Mouse (Mus musculus) embryonic facial prominence, embryonic 12.5 days (tissue): ENCODE measurements at regions not wholly inside any gene's neighbourhood (a gene's known extent, or its start where the extent isn't known, plus 50 kb on each side); places are given as distances from the start of the nearest gene placed in this dataset.

Source experiments
- ATAC-seq: fragments of 200-750 bp; cut with Nextera tagmentation; 2 replicates; pipeline ENCODE4 v1.8.0; 2017; ENCODE audit not compliant: insufficient number of reproducible peaks, insufficient read depth, low FRiP score, low TSS enrichment
- H3K27ac ChIP-seq: fragments of 300-500 bp; sonication (generic); 2 replicates; pipeline ENCODE4 v1.5.1; 2016; ENCODE audit warnings: mild to moderate bottlenecking
- H3K27me3 ChIP-seq: fragments of 300-500 bp; sonication (generic); 2 replicates; pipeline ENCODE4 v1.6.1; 2016; ENCODE audit warnings: mild to moderate bottlenecking, moderate library complexity
- H3K36me3 ChIP-seq: fragments of 300-500 bp; sonication (generic); 2 replicates; pipeline ENCODE4 v1.6.1; 2016; ENCODE audit warnings: mild to moderate bottlenecking
- H3K4me1 ChIP-seq: fragments of 300-500 bp; sonication (generic); 2 replicates; pipeline ENCODE4 v1.6.1; 2016
- H3K4me2 ChIP-seq: fragments of 300-500 bp; sonication (generic); replicated peaks from 2 replicates; pipeline ENCODE4 v1.6.1; 2016; ENCODE audit warnings: mild to moderate bottlenecking, moderate library complexity
- H3K4me3 ChIP-seq: fragments of 300-500 bp; sonication (generic); 2 replicates; pipeline ENCODE4 v1.5.1; 2016; ENCODE audit warnings: mild to moderate bottlenecking
- H3K9ac ChIP-seq: fragments of 300-500 bp; sonication (generic); 2 replicates; pipeline ENCODE4 v1.6.1; 2016; ENCODE audit warnings: mild to moderate bottlenecking, moderate library complexity
- H3K9me3 ChIP-seq: fragments of 300-500 bp; sonication (generic); 2 replicates; pipeline ENCODE4 v1.6.1; 2016; ENCODE audit warnings: mild to moderate bottlenecking, moderate library complexity
- WGBS: fragments of 180-500 bp; shearing (Covaris S2); methylation state at CpG from one replicate; pipeline ENCODE4 v1.1.7; 2016; 5-methylcytosine and 5-hydroxymethylcytosine counted together

- H3K36me3 ChIP-seq: no peaks in the 10 kb centered on the region
- H3K9ac ChIP-seq: no peak overlapping the region
- H3K4me2 ChIP-seq: no peak overlapping the region
- no peak overlapping the region for H3K4me3 ChIP-seq
- ATAC-seq: no peak
- H3K27ac ChIP-seq: no peak overlapping the region
- H3K9me3 ChIP-seq: no peaks in the 10 kb centered on the region
- H3K4me1 ChIP-seq: no peaks in the 10 kb centered on the region
- 71% methylated on average over 5 of the region's 5 CpGs for WGBS
- H3K27me3 ChIP-seq: no peaks in the 10 kb centered on the region
Observed at GRCm38 (mm10) chr8:127759906-127760305, 598.5 kb upstream of the Nrp1 start.

GRCm38 (mm10) chr8:127765199-127765598 lies 593.2 kb upstream of the Nrp1 start:
- H3K4me3 ChIP-seq: no peak overlapping the region
- no peaks in the 10 kb centered on the region for H3K4me1 ChIP-seq
- H3K27me3 ChIP-seq: no peaks in the 10 kb centered on the region
- H3K4me2 ChIP-seq: no peak overlapping the region
- no peak overlapping the region for H3K27ac ChIP-seq
- WGBS: 88% methylated on average over 5 of the region's 5 CpGs
- H3K9me3 ChIP-seq: no peaks in the 10 kb centered on the region
- H3K9ac ChIP-seq: no peak overlapping the region
- no peak for ATAC-seq
- H3K36me3 ChIP-seq: no peaks in the 10 kb centered on the region

DNA sequence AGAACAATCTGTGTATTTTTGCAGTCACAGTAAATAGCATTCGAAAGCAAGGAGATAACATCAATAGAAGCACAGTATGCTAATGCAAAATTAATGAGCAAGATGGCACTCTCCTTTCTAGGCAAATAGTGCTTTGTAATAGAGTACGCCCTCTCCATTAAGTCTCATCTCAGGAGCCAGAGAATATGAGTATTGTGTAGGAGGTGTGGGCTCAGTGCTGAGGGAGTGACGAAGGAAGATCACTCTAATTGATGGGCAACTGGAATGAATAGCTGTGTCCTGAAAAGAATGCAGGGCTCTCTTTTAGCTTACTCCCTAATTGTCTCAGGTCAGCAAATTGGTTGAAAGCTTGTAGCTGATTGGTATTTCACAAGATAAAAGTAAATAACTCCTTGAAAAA lies 590.1 kb upstream of the Nrp1 start:
- no peaks in the 10 kb centered on the region for H3K36me3 ChIP-seq
- H3K4me2 ChIP-seq: no peak overlapping the region
- H3K9me3 ChIP-seq: no peaks in the 10 kb centered on the region
- H3K4me3 ChIP-seq: no peak overlapping the region
- H3K27me3 ChIP-seq: no peaks in the 10 kb centered on the region
- H3K9ac ChIP-seq: no peak overlapping the region
- 55% methylated on average over 3 of the region's 3 CpGs for WGBS
- ATAC-seq: no peak
- no peak overlapping the region for H3K27ac ChIP-seq
- H3K4me1 ChIP-seq: no peaks in the 10 kb centered on the region

DNA sequence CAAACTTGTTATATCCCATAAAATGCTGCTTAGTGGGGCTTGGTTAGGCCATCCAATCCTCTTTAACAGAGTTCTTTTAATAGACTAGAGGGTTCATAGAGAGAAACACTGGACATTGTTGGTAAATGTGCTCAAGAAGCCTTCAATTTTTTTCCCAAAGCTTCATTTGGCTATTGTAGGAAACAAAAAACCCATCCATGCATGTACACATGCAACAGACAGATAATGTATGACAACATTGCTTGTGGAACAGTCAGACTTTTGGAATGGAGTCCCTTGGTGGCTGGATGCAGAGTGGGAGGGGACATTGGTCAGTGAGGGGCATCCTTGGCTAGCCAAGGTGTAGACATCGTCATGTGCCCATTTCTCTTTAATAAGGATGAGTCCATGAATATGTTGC lies 588.8 kb upstream of the Nrp1 start:
- WGBS: 94% methylated on average over 1 of the region's 1 CpGs
- Histone ChIP-seq H3K27ac (no peak overlapping the region), H3K4me3 (no peak overlapping the region), H3K9me3 (no peaks in the 10 kb centered on the region), H3K36me3 (no peaks in the 10 kb centered on the region), H3K4me1 (peaks cover 3% of the 10 kb centered on the region; the same call in 1 of the 2 replicates), H3K9ac (no peak overlapping the region), H3K27me3 (no peaks in the 10 kb centered on the region), H3K4me2 (no peak overlapping the region)
- ATAC-seq: no peak

GRCm38 (mm10) chr8:127771781-127772180 lies 586.6 kb upstream of the Nrp1 start:
- Histone ChIP-seq H3K9ac (no peak overlapping the region), H3K36me3 (no peaks in the 10 kb centered on the region), H3K27me3 (no peaks in the 10 kb centered on the region), H3K4me1 (peaks cover 6% of the 10 kb centered on the region; the same call in 1 of the 2 replicates), H3K4me3 (no peak overlapping the region), H3K4me2 (no peak overlapping the region), H3K9me3 (no peaks in the 10 kb centered on the region), H3K27ac (no peak overlapping the region)
- ATAC-seq: no peak
- whole genome bisulfite sequencing: 58% methylated on average over 1 of the region's 1 CpGs

DNA sequence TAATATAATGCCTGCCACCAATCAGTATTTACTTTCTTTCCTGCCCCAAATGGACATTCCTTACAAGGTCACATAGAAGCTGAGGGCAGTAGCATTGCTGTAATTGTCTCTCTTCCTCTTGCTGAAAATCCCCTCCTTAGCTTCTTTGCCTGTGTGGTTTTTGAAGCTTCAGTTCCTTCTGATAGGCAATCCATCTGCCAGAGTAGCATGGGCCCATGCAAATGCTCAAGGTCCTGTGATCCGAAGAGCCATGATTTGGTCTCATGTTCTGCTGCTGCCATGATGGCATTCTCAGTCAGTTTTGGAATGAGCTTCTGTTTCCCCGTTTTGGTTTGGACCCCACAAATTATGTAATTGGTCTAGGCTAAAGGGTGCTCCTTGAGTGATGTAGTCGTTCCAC lies 586.0 kb upstream of the Nrp1 start:
- Histone ChIP-seq H3K4me1 (peaks cover 6% of the 10 kb centered on the region; the same call in 1 of the 2 replicates), H3K4me3 (no peak overlapping the region), H3K27me3 (no peaks in the 10 kb centered on the region), H3K4me2 (no peak overlapping the region), H3K36me3 (no peaks in the 10 kb centered on the region), H3K27ac (no peak overlapping the region), H3K9ac (no peak overlapping the region), H3K9me3 (no peaks in the 10 kb centered on the region)
- WGBS: 94% methylated on average over 3 of the region's 3 CpGs
- no peak for ATAC-seq

GRCm38 (mm10) chr8:127772917-127773316 lies 585.5 kb upstream of the Nrp1 start:
- Histone ChIP-seq H3K27me3 (no peaks in the 10 kb centered on the region), H3K9me3 (no peaks in the 10 kb centered on the region), H3K4me2 (no peak overlapping the region), H3K4me3 (no peak overlapping the region), H3K4me1 (peaks cover 6% of the 10 kb centered on the region; the same call in 1 of the 2 replicates), H3K9ac (no peak overlapping the region), H3K27ac (no peak overlapping the region), H3K36me3 (no peaks in the 10 kb centered on the region)
- 94% methylated on average over 2 of the region's 2 CpGs for WGBS
- no peak for ATAC-seq

DNA sequence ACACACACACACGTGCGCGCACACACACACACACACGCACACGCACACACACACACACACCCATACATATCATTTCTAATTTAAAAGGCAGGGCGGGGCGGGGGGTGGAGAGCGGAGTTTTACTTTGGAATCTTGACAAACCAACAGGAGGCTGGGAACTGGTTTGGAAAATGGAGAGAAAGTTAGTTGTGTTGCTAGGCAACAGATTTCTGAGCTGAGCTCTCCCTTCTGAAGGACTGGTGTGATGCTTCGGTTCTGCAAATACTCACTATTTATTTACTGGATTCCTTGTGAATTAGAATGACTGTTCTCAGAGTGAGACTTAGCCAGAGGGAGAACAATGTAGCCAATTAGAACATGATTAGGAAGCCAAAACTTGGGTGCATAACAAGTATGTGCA lies 583.8 kb upstream of the Nrp1 start:
- ATAC-seq: no peak
- H3K27ac ChIP-seq: no peak overlapping the region
- H3K27me3 ChIP-seq: no peaks in the 10 kb centered on the region
- no peaks in the 10 kb centered on the region for H3K9me3 ChIP-seq
- no peak overlapping the region for H3K4me3 ChIP-seq
- H3K9ac ChIP-seq: no peak overlapping the region
- H3K4me1 ChIP-seq: peaks cover 6% of the 10 kb centered on the region; the same call in 1 of the 2 replicates
- WGBS: 81% methylated on average over 9 of the region's 9 CpGs
- H3K36me3 ChIP-seq: no peaks in the 10 kb centered on the region
- no peak overlapping the region for H3K4me2 ChIP-seq

GRCm38 (mm10) chr8:127775160-127775559 lies 583.2 kb upstream of the Nrp1 start:
- 15% methylated on average over 1 of the region's 1 CpGs for WGBS
- H3K9ac ChIP-seq: no peak overlapping the region
- H3K27me3 ChIP-seq: no peaks in the 10 kb centered on the region
- no peak for ATAC-seq
- H3K9me3 ChIP-seq: no peaks in the 10 kb centered on the region
- H3K36me3 ChIP-seq: no peaks in the 10 kb centered on the region
- no peak overlapping the region for H3K27ac ChIP-seq
- H3K4me2 ChIP-seq: no peak overlapping the region
- no peak overlapping the region for H3K4me3 ChIP-seq
- peaks cover 6% of the 10 kb centered on the region; the same call in 1 of the 2 replicates for H3K4me1 ChIP-seq

DNA sequence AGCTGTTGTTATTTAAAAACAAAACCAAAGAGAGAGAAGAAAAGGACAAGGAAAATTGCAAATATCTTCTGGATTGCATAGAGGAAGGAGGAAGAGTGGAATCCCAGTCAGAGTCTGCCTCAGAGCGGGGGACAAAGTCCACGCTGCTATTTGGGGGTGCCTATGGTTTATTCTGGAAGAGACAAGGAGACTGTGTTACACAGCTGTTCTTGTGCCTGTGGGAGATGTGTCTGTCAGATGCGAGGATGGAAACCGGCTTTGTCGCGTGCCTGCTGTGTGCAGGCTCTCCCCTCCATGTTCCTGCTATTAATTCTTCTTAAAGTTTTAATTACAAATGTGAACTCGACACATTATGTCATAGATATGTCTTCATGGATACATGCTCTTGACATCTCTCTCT lies 582.7 kb upstream of the Nrp1 start:
- H3K4me1 ChIP-seq: peaks cover 6% of the 10 kb centered on the region; the same call in 1 of the 2 replicates
- no peaks in the 10 kb centered on the region for H3K27me3 ChIP-seq
- WGBS: 37% methylated on average over 7 of the region's 7 CpGs
- no peak overlapping the region for H3K9ac ChIP-seq
- ATAC-seq: no peak
- no peaks in the 10 kb centered on the region for H3K9me3 ChIP-seq
- no peak overlapping the region for H3K4me3 ChIP-seq
- H3K36me3 ChIP-seq: no peaks in the 10 kb centered on the region
- no peak overlapping the region for H3K27ac ChIP-seq
- no peak overlapping the region for H3K4me2 ChIP-seq

DNA sequence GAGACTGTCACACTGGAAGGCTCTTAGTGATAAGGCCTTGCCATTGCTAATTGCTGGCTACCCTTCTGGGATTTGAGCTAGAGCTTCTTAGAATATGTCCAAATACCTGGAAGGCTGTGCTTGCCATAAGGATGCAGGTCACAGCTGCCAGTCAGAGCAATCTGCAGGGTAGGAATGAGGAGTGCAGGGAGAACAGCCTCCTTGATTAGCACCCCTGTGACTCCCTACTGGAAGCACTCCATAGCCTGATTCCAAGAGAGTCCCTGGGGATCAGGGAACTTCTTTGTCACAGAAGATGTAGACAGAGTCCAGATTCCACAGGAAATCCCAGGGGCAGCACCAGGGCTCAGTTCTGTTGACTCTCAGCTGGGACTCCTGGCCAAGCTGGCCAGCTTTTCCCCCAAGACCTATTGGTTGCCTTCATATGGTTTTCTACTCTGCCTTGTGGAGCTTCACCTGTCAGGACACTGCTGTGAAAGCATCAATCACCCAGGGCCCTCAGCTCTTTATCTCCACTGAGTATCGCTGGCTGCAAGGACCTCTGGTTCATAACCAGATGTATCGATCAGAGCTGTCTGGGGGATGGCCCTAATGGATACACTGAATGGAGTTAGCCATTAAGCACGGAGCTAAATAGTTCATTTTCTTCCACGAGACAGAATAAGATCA lies 579.9 kb upstream of the Nrp1 start:
- WGBS: 77% methylated on average over 4 of the region's 4 CpGs
- Histone ChIP-seq H3K27ac (no peak overlapping the region), H3K9ac (no peak overlapping the region), H3K9me3 (no peaks in the 10 kb centered on the region), H3K27me3 (no peaks in the 10 kb centered on the region), H3K4me2 (no peak overlapping the region), H3K4me1 (peaks cover 6% of the 10 kb centered on the region; the same call in 1 of the 2 replicates), H3K36me3 (no peaks in the 10 kb centered on the region), H3K4me3 (no peak overlapping the region)
- no peak for ATAC-seq

- H3K27ac ChIP-seq: no peak overlapping the region
- H3K9ac ChIP-seq: no peak overlapping the region
Observed at GRCm38 (mm10) chr8:127779021-127779689, 579.2 kb upstream of the Nrp1 start.

More at GRCm38 (mm10) chr8:127779021-127779689, 579.2 kb upstream of the Nrp1 start:
- H3K9me3 ChIP-seq: no peaks in the 10 kb centered on the region
- no peak overlapping the region for H3K4me2 ChIP-seq
- no peak for ATAC-seq
- H3K4me1 ChIP-seq: peaks cover 6% of the 10 kb centered on the region; the same call in 1 of the 2 replicates
- no peaks in the 10 kb centered on the region for H3K27me3 ChIP-seq
- no peaks in the 10 kb centered on the region for H3K36me3 ChIP-seq
- no peak overlapping the region for H3K4me3 ChIP-seq
- WGBS: 73% methylated on average over 7 of the region's 7 CpGs
